Mouse (Mus musculus) retina, adult 2 months (tissue): Measurements from ENCODE around the gene Tub.

Experiments used
- DNase-seq: peaks from one replicate; pipeline ENCODE4 v3.0.0-alpha.2; 2012; ENCODE audit warnings: low read depth, low spot score

Tub gene

GRCm38 (mm10) chr7:108985934-108986708 is 36.0 kb downstream of the Tub start:
- DNase-seq, result no peak

- DNase-seq, result no peak
Observed at GRCm38 (mm10) chr7:108991207-108991606, 41.1 kb downstream of the Tub start.

GRCm38 (mm10) chr7:108993230-108993629 is 43.1 kb downstream of the Tub start:
- no peak for DNase-seq

GRCm38 (mm10) chr7:108993881-108994291 is 43.7 kb downstream of the Tub start:
- DNase-seq, result no peak

GRCm38 (mm10) chr7:108996156-108996555 is 46.0 kb downstream of the Tub start:
- DNase-seq, result no peak

- no peak for DNase-seq
Observed at GRCm38 (mm10) chr7:109000315-109000954, 50.3 kb downstream of the Tub start.

GRCm38 (mm10) chr7:109001971-109002370 is 51.8 kb downstream of the Tub start:
- DNase-seq, result no peak

GRCm38 (mm10) chr7:109003653-109004052 is 53.5 kb downstream of the Tub start:
- peak; percentile 61 for DNase-seq

- no peak for DNase-seq
Observed at GRCm38 (mm10) chr7:109009260-109009659, 59.1 kb downstream of the Tub start.

GRCm38 (mm10) chr7:109010720-109011595 is 60.8 kb downstream of the Tub start:
- no peak for DNase-seq

- DNase-seq, result no peak
Observed at GRCm38 (mm10) chr7:109011596-109012180, 61.5 kb downstream of the Tub start.

GRCm38 (mm10) chr7:109012575-109012974 is 62.4 kb downstream of the Tub start:
- no peak for DNase-seq

GRCm38 (mm10) chr7:109012998-109013625 is 63.0 kb downstream of the Tub start:
- DNase-seq, result no peak

GRCm38 (mm10) chr7:109014851-109015250 is 64.7 kb downstream of the Tub start:
- no peak for DNase-seq

GRCm38 (mm10) chr7:109016378-109016923 is 66.3 kb downstream of the Tub start:
- DNase-seq, result no peak

- no peak for DNase-seq
Observed at GRCm38 (mm10) chr7:109019243-109019642, 69.1 kb downstream of the Tub start.

- DNase-seq, result peak; percentile 61
Observed at GRCm38 (mm10) chr7:109021428-109021827, 71.3 kb downstream of the Tub start.

- no peak for DNase-seq
Observed at GRCm38 (mm10) chr7:109025743-109026142, 75.6 kb downstream of the Tub start.

- DNase-seq, result no peak
Observed at GRCm38 (mm10) chr7:109026976-109027375, 76.8 kb downstream of the Tub start.

GRCm38 (mm10) chr7:109027721-109028120 is 77.6 kb downstream of the Tub start:
- no peak for DNase-seq

GRCm38 (mm10) chr7:109028204-109028603 is 78.1 kb downstream of the Tub start:
- peak; percentile 62 for DNase-seq
